Mouse (Mus musculus) liver, postnatal 0 days (tissue): ENCODE results near the gene Rps6kb1.

Experiments
- CTCF ChIP-seq: sonication (generic); IDR thresholded peaks from 2 replicates; pipeline ENCODE4 v1.5.1; 2016; ENCODE audit warnings: antibody characterized with exemption, low read depth
- EP300 ChIP-seq: IDR thresholded peaks from 2 replicates; pipeline ENCODE4 v1.6.1; 2016; ENCODE audit warnings: antibody characterized with exemption, low read depth, mild to moderate bottlenecking

DNA sequence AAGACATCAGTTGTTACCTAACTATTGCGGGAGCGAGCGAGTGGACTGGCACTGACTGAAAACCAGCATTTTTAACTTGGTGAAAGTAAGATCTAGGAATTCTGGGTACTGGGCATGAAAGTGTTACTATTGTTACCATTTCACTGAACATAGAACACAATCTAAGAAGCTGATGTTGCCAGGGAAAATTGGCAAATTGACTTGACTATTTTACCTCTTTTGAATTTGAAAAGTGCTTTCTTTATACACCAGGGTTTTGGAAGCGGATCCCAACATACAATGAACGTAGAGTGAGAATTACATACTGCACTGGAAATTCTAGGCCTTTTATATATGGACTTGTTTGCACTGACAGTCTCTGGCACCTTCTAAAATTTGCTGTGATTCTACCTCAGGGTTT is 48.8 kb upstream of the Rps6kb1 start:
- TF ChIP-seq CTCF (no peak), EP300 (no peak)
